Mouse (Mus musculus) regulatory T cell (primary cell): Measurements from ENCODE around the gene Pttg1.

Experiments
- in situ Hi-C: fragments of 300-600 bp; cut with MboI, MseI; formaldehyde crosslinking; loops from one replicate; pipeline ENCODE4 v1.15.1; 2025; ENCODE audit warnings: high pct_unique_total_duplicates

Gene Pttg1

DNA sequence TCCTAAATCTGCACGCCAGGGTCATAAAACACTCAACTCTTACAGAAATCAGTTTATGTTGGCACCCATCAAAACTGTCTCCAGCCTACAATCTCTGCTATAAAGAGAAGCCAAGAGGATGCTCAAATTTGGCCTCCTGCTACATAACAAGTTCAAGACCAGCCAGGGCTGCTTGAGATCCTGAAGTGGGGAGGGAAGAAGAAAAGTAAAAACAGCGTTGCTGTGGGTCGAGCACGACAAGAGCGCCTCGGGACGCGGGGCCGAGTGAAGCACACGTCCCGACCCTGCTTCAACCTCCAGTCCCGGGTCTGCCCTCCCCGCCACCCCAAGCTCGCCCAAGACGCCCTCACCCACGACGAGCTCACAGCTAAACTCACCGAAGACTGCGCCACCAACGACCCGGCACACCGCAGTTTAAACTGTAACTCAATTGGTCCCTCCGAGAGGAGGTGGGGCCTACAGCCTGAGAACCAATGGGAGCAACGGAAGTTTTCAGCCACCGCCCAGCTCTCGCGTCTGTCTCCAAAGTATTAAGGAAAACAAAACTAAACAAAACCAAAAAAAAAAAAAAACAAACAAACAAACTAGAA is at the start of gene Pttg1:
Pttg1 (minus strand) TSS at position 428 of the 590 bp plus-strand sequence.
- in situ Hi-C loops: no loop called here

DNA sequence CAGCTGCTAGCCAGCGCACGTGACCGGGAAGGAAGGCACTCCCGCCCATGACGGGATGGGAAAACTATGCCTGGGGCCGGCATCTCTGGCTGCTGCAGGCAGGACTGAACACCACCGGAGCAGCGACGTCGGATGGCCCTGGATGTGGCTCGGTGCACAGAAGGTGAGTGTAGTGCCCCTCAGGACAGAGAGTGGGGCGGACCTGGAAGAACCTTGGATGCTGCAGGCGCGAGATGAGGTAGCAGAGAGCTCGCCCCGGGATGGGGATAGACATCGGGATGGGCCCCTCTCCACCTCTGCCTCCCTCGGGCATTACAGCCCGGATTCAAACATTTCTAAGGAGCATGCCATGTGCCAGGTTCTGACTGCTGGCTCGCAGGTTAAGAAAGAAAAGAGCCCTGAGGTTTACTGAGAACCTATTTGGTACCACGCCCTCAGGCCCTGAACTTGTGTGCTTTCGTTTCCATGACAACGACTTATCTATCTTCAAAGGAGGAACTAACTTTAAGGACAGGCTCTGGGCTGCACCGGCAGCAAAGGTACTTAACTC is 48.2 kb upstream of the Pttg1 start, which contains the start of gene C1qtnf2:
C1qtnf2 (plus strand) TSS at position 52 of the 550 bp plus-strand sequence.
- in situ Hi-C loops: no loop called here

DNA sequence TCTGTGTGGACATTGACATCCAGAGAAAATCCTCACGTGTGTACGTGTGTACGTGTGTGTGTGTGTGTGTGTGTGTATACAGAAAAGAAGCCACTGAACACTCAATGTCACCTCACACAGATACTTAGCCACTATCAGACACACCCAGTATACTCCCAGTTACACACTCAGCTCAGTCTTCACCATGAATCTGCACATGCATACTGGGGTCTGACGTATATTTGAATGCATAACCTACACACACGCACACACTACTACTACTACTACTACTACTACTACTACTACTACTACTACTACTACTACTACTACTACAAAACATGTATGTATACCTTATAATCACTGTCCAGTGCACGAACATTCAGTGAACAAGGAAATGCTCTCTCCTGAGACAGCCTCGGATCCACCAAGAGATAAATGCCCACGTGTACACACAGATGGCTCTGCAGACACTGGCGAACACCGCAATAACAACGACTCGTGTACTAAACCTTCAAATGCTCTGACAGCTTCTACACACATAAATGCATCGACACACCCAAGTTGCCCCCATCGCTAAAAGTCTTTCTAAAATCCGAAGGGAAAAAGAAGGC is 47.7 kb upstream of the Pttg1 start:
- in situ Hi-C loops: no loop called here

DNA sequence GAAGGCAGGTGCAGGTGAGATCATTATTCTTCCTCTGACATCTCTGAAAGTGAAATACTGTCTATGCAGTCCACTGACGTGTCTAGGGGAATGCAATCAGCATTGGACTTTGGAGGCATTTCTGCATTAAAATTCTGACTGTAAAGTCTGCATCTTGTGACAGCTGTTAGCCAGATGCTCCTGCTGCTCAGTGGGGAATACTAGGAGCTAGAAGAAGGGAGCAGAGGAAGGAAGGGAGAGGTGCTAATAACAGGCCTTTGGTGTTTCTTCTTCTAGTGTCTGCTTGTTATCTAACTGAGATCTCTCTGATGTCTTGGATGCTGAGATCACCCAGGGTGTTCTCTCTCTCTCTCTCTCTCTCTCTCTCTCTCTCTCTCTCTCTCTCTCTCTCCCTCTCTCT is 47.1 kb upstream of the Pttg1 start:
- in situ Hi-C loops: no loop called here

DNA sequence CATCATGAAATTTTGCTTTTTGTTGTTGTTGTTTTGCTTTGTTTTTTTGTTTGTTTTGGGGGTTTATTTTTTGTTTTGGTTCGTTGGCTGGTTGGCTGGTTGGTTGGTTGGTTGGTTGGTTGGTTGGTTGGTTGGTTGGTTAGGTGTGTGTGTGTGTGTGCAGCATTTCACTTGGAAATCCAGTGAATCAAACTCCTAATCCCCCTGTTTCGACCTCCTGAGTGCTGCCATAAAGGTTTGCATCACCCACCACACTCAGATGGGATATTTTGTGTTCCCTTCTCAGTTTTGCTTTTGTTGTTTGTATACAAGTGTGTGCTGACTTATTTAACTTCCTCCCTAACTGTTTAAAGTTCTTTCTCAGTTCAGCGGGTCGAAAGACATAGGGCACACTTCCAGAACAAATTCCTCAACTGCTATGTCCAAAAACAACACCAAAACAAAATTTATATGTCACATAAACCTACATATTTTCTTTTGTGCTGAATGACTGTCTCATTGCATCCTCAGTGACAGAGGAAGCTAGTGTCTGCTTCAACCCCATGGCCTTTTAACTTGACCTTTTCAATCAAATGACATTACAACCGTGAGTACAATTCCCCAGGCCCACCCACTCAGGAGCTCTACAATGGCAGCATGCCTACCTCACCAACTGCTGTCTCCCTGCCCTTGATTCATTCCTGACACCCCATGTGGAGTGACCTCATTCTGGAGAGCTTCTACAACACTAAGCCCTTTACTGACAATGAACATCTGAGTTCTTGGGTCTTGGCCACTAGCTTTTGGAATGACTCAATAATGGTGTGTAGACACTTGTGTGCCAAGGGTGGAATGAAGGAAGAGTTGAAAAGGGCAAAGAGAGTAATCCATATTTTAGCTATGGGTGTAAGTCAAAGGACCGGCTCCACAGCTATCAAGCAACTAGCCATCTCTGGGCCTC is 45.1 kb upstream of the Pttg1 start:
- in situ Hi-C loops: no loop called here

DNA sequence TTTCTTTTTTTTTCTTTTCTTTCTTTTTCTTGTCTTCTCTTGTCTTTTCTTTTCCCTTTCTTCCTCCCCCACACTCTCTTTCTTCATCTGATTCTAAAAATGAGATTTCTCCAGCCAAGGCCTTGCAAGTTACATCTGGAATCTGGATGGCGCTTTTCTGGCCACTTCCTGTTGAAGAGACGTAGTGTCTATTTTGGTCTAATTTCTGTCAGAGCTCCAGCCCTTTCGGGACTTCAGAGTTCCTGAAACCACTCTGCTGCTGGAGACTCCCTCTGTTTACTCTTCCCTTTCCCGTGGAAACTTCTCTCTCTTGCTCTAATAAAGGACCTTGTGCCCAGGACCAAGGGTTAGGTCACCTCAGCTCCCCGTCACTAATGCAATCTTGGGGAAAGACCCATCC is 44.1 kb upstream of the Pttg1 start:
- in situ Hi-C loops: no loop called here

DNA sequence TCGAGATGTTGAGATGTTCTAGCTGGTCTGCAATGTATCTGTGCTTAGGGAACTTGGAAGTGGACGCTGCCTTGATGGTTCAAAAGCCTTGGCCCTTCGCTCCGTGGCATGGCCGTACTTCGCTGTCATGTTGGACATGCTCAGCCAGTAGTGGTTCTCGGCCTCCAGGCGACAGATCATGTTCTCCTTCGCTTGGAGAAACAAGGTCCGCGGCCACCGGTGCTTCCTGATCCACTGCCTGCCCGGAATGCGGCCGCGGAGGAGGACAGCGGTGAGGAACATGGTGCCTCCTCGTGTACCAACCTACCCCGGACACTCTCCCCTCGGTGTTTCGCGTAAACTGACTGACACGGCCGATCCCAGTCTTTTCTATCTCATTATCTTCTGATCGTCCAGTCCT is 37.2 kb upstream of the Pttg1 start:
- in situ Hi-C loops: no loop called here

DNA sequence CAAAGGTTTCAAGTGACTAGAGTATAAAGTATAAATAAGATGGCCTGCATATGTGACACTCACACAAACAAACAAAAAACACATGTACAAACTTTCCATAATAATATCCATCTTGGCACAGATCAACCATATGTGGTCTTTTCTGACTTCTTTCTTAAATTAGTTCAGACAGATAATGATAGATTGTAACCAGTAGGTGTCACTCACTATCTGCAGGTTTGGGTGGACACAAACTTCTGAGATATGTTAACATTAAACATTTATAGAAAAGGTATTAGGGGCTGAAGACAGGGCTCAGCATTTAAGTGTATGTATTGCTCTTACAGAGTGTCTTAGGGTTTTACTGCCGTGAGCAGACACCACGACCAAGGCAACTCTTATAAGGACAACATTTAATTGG is 26.2 kb upstream of the Pttg1 start:
- in situ Hi-C loops: loop anchor here (10.0 kb wide), 1 partner anchor 1303 kb away; no protein-coding TSS in a partner anchor

DNA sequence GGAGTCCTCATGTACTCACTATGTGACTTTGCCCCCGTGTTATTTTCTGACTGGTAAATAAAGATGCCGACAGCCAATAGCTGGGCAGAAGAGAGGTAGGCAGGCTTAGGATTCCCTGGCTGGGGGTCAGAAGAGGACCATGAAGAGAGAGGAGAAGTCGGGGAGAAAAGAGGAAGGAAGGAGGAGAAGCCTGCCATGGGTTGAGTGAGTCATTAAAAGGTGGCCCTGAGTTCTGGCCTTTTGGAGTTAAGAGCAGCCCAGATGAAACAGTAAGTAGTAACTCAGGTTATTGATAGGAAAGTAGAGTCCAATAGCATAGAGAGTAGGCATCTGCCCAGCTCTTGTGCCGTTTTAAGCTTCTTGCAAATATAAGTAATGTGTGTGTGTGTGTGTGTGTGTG is 25.3 kb upstream of the Pttg1 start:
- in situ Hi-C loops: loop anchor here (10.0 kb wide), 1 partner anchor 1303 kb away; no protein-coding TSS in a partner anchor

DNA sequence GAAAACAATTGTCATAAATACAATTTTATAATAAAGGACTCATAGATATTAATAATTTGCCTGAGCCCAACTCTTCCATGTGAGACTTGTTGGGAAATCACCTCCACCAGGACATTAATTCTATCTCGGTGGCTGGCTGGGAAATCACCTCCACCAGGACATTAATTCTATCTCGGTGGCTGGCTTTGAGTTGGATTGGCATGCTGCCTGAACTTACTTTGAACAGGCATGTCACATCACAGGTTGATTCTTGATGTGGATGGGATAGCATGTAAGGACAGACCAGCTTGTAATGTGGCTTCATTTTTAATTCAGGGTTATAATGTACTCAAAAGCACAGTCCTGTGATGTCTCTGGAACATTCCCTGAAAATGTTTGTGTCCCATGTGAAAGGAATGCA is 23.9 kb upstream of the Pttg1 start:
- in situ Hi-C loops: loop anchor here (10.0 kb wide), 1 partner anchor 1305 kb away; no protein-coding TSS in a partner anchor

DNA sequence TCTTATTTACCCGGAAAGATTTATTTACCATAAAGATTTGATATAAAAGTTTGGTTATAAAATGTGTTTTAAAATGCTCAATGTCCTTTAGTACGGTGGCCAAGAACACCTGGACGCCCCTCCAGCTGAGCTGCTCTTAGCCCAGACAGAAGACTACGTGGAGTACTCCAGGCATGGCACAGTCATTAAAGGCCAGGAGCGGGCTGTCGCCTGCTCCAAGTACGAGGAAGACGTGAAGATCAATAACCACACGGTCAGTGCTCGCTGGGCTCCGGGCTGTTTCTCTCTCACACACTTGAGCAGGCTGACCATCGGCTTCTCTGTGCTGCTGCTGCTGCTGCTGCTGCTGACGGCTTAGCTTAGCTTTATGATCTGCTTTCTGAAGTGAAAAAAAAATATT is 17.1 kb upstream of the Pttg1 start:
- in situ Hi-C loops: no loop called here

DNA sequence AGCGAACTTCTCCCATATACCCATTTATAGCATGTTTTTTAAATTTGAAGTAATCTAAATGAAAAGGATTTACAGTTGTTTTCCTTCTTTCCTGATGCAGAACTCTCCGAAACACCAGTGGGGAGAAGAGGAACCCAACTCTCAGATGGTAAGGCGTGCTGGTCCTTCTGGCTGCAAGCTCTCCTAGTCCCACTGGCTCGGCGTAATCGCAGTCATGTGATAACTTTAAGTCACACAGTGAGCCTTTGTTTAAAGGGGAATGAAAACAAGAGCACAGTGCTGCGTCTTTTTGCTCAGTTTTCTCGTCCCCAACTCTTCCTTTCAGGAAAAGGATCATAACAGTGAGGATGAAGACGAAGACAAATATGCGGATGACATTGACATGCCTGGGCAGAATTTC is 15.1 kb upstream of the Pttg1 start:
- in situ Hi-C loops: no loop called here

DNA sequence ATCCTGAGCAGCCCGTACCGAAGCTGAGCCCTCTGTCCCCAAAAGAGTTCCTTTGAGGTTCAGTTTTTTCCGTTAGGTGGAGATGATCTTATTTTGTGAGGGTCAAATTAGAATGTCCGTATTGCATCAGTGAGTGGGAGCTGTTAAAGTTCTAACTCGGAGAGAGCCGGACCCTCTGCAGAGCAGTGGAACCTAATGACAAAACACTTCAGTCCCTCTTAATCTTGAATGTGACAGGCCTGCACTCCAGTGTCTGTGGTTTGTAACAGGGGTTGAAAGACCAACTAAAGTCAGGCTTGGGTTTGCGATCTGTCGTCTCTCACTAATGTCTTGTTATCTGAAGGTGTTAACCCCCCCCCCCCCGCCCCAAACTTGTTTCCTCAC is 8.0 kb upstream of the Pttg1 start:
- in situ Hi-C loops: no loop called here

DNA sequence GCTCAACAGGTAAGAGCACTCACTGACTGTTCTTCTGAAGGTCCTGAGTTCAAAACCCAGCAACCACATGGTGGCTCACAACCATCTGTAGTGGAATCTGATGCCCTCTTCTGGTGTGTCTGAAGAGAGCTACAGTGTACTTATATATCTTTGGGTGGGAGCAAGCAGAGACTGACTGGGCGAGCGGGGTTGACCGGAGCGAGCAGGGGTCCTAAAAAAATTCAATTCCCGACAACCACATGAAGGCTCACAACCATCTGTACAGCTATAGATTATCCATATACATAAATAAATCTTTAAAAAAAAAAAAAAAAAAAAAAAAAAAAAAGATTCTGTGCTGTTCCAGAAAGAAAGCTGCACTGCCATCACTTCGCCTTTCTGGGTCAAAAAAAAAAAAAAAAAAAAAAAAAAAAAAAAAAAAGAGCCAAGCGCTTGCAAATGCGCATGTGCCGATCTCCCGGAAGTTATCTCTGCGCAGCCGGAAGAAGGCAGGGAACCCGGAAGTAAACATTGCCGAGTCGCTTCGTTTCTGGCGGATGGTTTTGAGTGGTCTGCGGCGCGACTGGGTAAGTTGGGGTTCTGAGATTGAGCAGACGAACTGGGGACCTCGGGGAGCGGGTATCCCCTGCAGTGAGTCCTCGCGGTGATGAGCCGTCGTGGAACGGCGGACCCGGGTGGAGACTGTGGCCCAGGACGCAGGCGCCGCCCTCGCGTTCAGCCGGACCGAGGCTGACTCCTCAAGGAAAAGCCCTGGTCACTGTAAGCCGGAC is 7.4 kb upstream of the Pttg1 start, which contains the start of gene Slu7:
Slu7 (plus strand) TSS at position 491 of the 770 bp plus-strand sequence.
- in situ Hi-C loops: no loop called here

DNA sequence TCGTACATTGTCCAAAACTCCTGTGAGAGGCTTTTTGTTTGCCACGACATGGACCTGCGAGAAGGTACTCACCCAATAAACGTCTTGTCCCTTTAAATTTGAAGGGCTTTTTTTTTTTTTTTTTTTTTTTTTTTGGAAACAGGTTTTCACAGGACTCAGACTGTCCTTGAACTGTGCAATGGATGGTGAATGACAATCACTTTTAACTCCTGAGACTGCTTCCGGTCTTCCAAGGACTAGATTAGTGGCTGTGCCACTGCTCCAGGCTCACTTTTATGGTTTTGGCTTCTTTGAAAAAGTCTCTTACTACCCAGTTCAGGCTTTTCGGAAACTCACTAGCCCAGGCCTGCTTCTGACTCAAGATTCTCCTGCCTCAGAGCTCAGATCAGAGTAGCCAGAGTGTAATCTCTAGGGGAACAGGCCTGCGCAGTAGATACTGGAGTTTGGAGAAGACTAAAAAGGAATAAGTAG is 398 bp upstream of the Pttg1 start:
- in situ Hi-C loops: no loop called here

DNA sequence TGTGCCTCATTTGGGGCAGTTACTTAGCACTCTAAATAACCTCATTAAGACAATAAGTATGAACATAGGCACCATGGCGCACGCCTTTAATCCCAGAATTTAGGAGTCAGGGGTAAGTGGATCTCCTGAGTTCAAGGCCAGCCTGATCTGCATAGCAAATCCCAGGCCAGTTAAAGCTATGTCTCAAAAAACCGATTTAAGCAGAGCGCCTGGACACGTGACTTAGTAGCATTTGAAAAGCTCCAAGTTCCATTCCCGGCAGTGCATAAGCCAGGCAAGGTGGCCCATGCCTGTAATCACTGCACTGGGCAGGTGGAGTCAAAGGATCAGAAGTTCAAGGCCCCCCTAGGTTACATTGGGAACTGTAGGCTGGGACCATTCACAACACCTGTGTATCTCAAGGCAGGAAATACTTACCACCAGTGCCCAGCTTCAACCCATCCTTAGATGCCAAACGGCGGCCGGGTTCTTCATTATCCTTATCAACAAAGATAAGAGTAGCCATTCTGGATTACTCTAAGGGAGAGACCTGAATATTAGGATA is 813 bp downstream of the Pttg1 start:
- in situ Hi-C loops: no loop called here

DNA sequence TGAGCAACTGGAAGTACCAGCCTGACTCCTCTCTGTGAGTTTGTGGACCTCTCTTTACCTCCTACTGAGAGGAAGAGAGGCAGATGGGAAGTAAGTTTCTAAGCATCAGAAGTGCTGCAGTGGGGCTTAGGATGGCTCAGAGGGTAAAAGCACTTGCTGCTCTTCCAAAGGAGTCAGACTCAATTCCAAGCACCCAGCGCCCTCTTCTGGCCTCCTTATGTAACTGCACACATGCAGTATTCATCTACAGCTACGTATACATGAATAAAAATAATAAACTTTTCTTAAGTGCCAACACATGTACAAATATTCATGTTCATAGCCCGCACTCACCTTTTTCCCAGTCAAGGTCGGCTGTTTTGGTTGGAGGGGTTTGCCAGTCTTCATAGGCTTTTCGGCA is 1.7 kb downstream of the Pttg1 start:
- in situ Hi-C loops: no loop called here

DNA sequence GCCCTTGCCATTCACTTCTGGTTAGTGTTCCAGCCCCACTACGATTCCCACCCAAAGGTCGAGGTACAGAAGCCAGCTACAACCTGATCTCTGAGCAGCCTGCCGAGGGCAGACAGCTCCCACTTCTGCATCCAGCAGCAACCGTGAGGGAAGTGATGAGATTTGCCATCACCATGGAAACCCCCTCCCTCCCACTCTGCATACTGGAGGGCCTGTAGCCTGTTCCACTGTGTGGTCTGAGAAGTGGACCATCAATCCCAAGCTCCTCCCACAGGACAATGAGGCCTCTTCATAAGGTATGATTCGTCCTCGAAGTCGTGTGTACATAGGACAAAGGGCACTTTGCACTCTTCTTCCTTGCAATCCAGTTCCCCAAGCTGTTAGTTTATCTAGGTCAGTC is 8.8 kb downstream of the Pttg1 start:
- in situ Hi-C loops: loop anchor here (5.0 kb wide), 1 partner anchor 205 kb away; no protein-coding TSS in a partner anchor

DNA sequence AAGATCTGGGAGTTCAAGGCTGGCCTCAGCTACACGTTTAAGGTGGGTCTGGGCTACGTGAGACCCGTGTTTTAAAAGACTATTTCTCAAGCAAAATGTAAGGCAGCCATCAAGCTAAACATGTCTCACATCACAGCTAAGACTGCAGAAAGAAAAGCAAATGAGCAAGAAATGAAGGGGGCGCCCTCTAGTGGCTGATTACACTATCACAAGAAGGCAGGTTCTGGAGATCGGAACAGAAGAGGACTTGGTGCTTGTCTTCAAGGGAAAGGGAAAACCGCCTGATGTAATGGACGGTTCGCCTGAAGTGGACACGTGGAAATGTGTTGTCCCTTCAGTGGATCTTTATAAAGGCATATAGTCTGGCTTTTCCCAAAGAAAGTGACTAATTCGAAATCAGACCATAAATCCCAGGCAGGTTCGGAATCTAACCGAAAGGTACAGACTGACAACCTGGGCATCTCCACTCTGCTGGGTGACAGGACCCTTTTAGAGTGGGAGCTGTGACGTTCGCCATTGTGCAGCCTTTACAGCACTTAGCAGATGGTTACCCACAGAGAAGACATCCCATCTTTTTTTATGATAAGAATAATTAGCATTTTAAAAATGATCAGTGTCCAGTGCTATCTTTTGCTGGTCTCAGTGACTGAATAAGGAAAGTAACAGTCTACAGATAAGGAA is 13.1 kb downstream of the Pttg1 start:
- in situ Hi-C loops: no loop called here

DNA sequence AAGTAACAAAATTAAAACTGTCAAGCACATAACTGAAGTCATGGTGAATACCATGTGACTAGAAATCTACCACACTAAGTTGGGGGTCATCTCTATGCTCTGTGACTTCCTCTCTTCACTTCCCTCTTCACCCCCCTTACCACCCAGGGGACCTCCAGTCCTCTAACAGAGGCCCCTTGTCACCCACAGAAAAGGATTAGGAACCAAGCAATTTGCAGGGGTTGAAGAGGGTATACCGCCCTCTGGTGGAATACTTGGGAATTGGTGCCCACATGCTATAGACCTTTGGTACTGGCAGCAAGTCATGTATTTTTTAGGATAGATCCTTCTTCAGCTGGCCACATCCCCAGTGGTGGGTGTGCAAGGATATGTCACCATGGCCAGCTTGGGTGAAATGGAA is 14.6 kb downstream of the Pttg1 start:
- in situ Hi-C loops: no loop called here
